Mouse (Mus musculus): Measurements from ENCODE around the gene Coq10a.

Gene Coq10a

DNA sequence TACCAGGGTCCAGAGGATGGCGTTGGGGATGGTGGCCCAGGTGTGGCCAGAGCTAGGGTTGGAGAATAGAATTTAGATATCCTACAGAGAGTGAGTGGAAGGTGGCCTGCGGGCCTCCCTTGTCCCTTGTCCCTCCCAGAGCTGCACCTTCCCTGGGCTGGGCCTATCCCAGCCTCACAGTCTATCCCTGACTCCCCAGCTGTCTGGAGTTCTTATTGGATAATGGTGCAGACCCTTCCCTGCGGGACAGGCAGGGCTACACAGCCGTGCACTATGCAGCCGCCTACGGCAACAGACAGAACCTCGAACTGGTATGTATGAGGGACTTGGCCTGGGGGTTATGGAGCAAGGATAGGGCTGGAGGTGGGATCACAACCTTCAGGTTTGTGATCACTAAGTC lies 17.1 kb upstream of the Coq10a start:
- no peak for DNase-seq (ENCODE audit: low spot score)

DNA sequence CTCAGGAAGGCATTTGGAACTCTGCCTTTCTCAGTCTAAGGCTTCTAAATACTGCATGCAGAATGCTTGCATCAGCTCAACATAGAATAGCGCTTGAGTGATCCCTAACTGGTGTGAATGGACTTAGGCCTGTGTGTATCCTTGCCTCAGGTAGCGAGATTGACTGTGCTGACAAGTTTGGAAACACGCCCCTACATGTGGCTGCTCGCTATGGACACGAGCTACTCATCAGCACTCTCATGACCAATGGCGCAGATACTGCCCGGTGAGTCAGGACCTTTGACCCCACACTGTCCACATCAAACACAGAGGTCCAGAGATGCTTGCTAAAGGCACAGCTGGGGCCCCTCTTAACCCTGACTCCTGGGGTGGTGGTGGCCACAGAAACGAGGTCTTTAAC lies 13.7 kb upstream of the Coq10a start:
- DNase-seq (ENCODE audit: low spot score), result no peak

DNA sequence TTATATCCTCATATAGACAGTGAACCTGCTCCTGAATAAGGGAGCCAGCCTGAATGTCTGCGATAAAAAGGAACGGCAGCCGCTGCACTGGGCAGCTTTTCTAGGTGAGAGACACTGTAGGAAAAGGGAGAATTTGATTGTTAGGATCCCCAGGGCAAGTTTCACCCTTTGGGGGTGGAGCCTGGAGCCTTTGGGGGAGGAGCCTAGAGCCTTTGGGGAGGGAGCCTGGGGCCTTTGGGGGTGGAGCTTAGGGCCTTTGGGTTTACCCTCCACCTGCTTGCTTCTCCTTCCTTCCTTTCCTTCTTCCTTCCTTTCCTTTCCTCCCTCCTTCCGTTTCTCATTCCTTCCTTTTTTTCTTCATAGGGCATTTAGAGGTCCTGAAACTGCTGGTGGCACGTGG lies 11.8 kb upstream of the Coq10a start:
- DNase-seq (ENCODE audit: low spot score), result no peak

DNA sequence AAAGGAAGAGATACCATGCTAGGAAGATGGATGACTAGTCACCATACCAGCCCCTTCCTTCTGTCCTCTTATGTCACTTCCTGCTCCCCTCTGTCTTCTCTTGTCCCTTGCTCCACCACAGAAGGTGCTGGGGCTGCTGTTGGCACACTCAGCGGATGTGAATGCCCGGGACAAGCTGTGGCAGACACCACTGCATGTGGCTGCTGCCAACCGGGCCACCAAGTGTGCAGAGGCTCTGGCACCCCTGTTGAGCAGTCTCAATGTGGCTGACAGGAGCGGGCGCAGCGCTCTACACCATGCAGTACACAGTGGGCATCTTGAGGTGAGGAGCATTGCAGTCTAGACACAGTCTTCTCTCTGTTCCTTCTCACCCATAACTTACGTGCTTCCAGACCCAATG lies 10.5 kb upstream of the Coq10a start:
- DNase-seq (ENCODE audit: low spot score), result no peak

DNA sequence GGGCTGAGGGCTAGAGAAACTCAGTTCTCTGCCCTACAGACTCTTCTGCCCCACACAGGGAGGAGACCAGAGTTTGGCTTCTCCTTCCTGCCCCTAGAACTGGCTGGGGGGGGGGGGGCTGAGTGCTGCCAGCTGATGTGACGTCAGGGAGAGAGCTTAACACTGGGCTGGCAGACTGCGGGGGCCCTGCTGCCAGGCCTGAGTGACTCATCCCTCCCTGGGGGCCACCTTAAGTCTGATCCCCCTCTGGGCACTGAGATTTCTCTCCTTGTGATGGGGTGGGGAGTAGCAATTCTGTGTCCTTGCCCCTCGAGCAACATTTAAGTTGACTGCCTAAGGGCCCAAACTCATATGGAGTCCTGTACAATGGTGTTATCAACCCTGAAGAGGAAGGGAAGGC lies 9.7 kb upstream of the Coq10a start:
- no peak for DNase-seq (ENCODE audit: low spot score)

DNA sequence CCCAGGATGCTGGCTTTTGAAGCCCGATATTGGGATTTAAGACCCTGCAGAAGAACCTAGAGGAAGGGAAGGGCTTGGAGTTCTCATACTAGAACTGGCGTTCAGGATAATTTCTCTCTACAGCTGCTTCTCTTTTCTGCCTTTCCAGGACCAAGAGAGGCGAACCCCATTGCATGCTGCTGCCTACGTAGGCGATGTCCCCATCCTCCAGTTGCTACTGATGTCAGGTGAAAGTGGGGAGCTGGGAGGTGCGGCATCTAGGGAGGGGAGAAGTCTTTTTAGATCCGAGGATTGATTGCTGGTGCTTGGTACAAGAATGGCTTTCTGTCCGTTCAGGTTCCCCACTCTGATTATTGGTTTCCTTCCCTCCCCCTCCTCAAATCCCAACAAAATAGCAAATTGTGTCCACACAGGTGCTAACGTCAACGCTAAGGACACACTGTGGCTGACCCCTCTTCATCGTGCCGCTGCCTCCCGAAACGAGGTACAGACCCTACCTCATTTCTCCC lies 9.2 kb upstream of the Coq10a start:
- no peak for DNase-seq (ENCODE audit: low spot score)

DNA sequence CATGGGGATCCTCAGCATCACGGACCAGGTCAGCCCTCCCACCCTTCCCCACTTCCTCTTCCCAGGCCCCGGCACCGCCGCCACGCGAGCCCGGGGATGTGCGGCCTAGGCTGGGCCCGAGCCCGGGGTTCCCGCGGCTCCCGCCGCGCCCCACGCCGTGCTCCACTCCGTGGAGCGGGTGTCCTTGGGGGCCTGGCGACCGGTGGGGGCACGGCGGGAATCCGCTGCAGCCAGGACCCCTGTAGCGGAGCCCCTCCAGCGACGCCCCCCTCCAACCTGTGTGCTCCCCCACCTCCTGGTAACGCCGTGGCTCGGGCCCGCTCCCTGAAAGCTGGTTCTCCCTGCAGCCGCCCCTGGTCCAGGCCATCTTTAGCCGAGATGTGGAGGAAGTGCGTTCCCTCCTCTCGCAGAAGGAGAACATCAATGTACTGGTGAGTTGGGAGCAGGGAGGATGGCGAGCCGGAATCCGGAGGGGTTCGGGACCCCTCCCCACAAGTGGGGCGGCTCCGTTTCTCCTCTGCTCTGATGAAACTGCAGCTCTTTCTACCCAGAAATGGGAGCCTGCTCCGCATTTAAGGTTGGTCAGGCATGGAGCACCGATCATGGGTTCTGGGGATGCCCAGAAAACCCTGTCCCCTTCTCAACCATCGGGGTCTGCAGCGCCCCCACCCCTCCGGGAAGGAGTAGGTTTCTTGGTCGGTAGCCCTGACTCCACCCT lies 8.6 kb upstream of the Coq10a start:
- peak; percentile 57 for DNase-seq (ENCODE audit: low spot score)

DNA sequence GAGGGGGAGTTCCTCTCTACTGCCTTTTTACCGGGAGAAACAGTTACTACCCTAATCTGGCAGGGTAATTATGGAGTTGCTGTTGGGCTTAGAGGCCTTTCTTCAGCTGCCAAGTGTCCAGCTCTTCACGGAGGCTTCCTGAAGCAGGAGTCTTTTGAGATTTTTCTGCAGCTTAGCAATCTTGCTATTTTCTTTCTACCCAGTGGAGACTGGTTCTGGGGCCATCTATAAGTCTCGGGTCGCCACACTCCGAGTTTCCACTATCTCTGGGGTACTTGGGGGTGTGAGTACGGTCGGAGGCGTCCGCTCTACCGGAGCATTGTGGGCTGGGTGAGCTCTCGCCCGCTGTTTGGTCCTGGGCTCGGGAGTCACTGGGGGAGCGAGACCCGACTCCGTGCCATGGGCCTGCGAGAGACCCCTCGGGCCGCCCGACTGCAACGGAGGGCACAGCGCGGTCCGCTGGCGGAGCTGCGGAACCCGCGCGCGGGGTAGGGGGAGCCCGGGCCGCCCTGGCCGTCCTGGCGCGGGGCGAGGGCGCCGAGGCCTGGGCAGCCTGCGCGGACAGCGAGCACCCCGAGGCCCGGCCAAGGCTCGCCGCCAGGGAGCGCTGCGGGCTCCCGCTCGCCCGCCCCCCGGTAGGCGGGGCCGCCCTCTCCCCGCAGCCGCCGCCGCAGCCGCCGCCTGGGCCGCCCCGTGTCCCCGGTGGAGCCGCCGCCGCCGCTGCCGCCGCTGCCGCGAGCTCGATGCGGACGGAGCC lies 7.8 kb upstream of the Coq10a start, which contains the start of gene Ankrd52:
TSS of gene Ankrd52 (plus strand) at position 661 of the 757 bp plus-strand sequence.
- DNase-seq (ENCODE audit: low spot score), result peak; percentile 92

DNA sequence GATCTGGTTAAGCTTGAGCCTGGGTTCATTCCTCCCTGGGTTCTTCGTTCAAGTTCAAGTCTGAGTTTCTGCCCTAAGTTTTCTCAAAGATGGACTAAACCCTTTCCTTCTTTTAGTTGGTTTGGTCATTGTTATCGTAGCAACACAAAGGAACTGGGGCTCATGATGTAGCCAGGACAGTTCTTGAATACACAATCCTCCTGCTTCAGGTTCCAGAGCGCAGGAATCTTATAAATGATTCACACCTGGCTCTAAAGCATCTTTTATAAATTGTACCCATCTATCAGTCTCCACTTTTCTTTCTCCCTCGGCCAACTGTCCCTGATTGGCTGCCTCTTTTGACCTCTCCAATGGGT lies 7.3 kb upstream of the Coq10a start:
- no peak for DNase-seq (ENCODE audit: low spot score)

DNA sequence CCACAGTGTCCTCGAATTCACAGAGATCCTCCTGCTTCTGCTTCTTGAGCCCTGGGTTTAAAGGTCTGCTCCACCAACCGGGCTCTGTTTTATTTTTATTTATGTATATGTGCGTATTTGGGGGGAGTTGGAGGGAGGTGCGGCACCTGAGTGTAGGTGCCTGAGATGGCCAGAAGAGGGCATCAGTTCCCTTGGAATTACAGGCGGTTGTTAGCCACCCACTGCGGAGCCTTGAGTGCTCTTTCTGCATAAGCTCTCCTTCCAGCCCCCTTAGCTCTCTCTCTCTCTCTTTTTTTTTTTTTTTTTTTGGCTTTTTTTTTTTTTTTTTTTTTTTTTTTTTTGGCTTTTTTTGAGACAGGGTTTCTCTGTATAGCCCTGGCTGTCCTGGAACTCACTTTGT lies 5.6 kb upstream of the Coq10a start:
- DNase-seq (ENCODE audit: low spot score), result no peak

DNA sequence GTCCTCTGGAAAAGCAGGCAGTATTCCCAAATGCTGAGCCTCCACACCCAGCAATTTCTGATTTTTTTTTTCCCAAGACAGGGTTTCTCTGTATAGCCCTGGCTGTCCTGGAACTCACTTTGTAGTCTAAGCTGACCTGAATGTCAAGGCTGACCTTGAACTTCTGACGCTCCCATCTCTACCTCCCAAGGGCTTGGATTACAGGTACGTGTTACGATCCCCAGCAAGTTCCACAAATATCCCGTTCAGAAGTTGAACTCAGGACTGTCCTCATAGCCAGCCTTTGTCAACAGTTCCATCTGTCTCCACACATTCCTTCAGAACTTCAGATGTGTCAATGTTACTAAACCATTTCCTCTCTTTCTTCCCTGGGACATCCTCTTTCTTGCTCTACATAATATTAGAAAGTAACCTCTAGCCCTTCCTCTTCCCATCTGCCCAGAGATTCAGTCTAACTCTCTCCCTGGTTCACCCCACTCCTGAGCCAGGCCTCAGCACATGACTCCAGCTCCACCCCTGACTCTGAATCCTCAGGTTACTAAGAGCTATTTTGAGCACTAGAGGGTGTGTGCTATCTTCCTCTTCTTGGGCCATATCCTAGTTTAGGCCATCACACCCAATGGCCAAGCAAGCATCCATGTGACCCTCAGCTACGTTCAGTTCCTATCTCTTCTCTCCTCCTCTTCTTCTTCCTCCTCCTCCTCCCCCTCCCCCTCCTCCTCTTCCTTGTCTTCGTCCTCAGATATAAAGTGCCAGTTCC lies 4.4 kb upstream of the Coq10a start:
- no peak for DNase-seq (ENCODE audit: low spot score)

DNA sequence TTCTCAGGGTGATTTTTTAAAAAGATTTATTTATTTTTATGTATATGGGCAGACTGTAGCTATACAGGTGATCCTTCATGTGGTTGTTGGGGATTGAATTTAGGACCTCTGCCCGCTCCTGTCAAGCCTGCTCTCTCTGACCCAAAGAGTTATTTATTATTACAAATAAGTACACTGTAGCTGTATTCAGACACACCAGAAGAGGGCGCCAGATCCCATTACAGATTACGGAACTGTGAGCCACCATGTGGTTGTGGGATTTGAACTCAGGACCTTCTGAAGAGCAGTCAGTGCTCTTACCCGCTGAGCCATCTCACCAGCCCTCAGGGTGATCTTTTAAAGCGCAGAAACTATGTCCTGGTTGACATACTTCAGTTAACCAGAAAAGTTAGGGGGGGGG lies 3.3 kb upstream of the Coq10a start:
- DNase-seq (ENCODE audit: low spot score), result no peak

DNA sequence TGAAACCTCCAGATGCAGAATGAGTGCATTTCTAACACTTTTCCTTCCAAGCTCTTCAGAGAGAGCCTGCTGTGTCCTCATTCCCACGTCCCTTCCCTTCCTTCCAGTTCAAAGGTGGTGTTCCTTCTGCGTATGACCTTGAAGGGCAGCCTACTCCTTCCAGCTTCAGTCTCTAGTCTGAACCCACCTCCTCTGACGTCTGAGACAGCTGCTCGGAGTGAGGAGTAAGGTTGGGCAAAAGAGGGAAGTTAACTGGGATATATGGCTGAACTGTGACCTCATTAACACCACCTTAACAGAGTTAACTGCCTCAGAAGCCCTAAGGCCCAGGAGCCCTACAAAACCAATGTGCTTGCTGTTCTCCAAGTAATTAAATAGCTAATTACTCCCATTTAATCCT lies 1.8 kb upstream of the Coq10a start:
- DNase-seq (ENCODE audit: low spot score), result no peak

DNA sequence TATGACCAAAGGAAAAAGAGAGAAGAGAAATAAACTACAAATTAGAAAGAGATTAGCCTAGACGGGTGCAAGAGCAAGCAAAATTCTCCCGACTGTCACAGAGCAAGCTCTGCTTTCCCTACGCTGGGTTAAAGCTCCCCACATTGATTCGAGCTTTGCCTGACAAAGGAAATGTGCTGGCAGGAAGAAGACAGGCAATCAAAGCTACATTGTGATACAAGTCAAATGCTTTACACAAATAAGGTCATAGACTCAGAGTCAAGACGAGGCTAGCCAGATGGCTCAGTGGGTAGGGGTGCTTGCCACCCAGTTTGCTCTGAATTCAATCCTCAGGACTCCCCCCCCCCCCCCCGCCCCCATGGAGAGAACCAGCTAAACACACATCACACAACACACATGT lies 1.2 kb upstream of the Coq10a start:
- no peak for DNase-seq (ENCODE audit: low spot score)

DNA sequence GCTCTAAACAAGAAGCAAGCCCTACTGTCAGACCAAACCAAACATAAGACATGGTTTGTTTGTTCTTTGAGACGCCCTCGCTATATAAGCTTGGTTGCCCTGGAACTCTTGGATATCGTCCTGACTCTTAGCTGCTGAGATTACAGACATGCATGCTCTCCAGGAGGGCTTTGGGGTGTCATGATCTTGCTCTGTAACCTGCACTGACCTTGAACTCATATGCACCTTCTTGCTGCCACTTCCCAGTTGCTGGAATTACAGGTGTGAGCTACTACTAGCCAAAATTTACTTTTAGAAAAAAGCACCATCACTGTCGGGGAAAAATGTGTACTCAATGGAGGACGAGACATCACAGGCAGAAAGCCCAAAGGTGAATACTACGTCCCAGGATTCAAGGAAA lies 802 bp upstream of the Coq10a start:
- DNase-seq (ENCODE audit: low spot score), result no peak

DNA sequence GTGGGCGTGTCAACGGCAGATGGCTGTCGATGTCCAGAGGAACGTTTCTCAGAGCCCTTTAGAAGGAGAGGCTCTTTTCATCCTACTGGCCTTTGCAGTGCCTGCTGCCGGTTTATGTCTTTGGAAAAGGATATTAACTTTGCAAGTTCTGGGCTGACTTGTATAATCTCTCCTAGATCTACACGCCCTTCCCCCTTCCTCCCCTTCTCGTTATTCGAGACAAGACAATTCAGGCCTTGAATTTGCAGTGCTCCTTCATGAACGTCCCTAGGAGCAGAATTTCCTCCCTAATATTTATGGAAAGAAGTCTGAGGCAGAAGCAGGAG lies 384 bp upstream of the Coq10a start:
- DNase-seq (ENCODE audit: low spot score), result no peak

DNA sequence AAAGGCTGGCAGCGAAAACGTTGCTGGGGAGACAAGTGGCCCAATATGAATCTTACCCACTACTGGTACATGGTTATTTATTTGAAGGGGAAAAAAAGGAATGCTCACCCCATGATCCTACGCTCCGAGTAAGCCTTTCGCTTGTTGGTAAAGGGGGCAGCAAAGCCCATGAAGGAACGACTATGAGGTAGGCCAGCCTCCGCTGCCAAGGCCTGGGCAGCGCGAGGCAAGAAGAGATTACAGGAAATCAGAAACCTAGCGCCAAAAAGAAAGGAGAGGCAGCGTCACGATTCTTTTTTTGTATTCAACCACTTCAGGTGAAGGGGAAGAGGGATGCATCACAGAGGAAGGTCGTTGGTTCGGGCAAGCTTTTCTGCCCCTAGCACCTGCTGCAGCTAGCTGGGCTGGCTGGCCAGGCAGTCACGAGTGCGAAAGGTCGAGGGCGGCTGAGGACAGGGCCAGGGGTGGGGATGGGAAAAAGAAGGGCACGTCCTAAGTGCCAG lies 847 bp downstream of the Coq10a start:
- DNase-seq (ENCODE audit: low spot score), result no peak

DNA sequence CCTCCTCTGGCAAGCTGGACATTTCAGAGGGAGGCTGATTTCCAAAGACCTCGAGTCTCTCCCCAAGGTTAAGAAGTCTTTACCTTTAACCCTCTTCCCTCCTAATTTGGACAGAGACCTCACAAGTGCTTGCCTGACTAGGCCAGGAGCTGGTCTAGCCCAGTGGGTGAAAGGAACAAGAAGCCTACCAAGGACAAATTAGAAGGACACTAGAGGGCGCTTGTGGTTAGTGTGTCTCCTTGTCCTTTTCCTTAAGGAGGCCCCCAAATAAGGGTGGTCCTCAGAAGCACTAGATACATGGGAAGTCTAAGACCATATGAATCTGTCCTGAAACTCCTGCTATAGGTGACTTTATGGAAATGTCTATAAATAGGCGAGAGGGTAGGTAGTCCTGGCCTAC lies 6.2 kb downstream of the Coq10a start:
- DNase-seq (ENCODE audit: low spot score), result no peak

DNA sequence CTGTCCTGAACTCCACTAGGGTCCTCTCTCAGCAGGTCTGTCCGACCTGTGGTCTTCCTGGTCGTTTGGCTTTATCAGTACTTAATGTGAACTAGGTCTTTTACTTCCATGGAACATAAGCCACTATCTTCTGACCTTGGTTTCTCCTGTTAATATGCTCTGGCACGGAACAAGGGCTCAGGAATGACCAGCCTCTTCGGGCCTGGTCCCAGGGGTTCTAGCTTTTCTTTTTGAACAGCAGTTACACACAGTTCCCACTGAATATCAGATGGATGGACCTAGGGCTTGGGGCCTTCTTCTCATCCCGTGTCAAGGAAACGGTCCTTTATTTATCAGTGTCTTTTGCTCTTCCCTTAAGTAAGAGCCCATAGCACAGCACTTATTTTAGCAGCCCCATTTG lies 7.0 kb downstream of the Coq10a start:
- DNase-seq (ENCODE audit: low spot score), result no peak

DNA sequence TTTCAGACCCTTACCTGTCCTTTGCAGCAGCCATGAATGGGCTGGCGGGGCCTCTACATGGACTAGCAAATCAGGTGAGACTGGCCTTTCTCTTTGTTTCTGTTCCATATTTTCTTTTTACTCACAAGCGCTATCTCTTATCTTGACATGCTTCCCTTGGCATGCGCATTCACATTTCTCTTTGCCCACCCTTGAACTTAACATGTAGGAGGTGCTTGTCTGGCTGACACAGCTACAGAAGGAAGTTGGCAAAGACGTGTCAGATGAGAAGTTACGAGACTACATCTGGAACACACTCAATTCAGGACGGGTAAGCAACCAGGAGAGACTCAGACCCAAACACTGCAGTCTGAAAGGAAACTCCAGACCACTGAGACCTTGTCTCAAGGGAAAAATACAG lies 9.6 kb downstream of the Coq10a start:
- no peak for DNase-seq (ENCODE audit: low spot score)

DNA sequence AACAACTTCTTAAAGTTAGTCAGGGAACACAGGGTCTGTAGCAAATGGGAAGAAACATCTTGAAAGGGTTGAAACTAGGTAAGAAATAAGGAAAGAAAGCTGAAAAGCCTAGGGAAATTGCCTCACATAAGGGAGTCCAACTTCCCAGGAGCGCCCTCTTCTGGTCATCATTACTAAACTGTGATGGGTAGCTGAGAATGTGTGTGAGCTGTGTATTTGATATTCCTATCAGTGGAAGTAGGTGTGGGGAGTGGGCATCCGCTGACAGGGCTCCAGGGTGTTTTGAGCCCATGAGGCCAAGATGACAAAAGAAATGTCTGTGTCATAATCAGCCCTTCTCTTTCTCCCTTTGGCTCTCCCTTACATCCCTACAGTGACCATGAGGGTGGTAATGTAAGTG lies 10.0 kb downstream of the Coq10a start:
- DNase-seq (ENCODE audit: low spot score), result no peak

DNA sequence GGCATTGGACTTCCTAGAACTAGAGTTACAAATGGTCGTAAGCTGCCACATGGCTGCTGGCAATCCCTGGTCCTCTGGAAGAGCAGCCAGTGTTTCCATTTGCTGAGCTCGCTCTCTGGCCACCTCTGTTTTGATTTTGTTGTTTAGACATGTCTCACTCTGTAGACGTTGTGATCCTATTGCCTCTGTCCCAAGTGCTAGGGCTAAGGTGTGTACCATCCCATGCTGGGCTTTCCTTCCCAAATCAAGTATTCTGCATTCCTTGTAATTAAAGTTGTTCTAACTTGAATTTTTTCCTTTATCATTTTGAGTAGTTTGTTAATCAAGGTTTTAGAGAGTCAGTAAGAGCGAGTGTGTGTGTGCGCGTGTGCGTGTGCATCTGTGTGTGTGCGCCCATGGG lies 21.3 kb downstream of the Coq10a start:
- no peak for DNase-seq (ENCODE audit: low spot score)

Data from ovary, postnatal 36 days (tissue).